Mouse (Mus musculus) lung, postnatal 0 days (tissue): ENCODE results near the gene Stom.

Source experiments
- CTCF ChIP-seq: IDR thresholded peaks from 2 replicates; pipeline ENCODE4 v1.5.1; 2016; ENCODE audit warnings: antibody characterized with exemption, mild to moderate bottlenecking
- EP300 ChIP-seq: IDR thresholded peaks from 2 replicates; pipeline ENCODE4 v1.6.1; 2016; ENCODE audit warnings: antibody characterized with exemption, mild to moderate bottlenecking, control low read depth

DNA sequence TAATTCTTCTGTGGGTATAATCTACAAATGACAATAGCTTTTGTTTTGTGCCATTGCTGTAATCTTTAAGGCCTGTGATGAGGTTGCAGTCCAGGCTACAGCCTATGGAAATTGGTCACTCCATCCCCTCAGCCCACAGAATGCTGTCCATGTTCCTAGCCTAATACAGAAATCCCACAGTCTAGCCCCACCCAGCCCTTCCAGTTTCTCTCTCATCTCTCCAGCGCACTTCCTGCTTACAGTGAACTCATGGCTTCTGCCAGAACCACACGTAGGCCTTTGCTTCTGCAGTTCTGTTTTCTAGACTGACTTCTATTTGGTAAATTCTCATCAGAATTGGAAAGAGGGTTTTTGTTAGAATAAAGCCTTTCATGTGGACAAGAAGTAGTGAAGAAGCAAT lies 9.2 kb upstream of the Stom start:
- TF ChIP-seq CTCF (no peak), EP300 (no peak)
